ENCODE assay signal across 25 mouse cellular contexts in the genomic region with DNA sequence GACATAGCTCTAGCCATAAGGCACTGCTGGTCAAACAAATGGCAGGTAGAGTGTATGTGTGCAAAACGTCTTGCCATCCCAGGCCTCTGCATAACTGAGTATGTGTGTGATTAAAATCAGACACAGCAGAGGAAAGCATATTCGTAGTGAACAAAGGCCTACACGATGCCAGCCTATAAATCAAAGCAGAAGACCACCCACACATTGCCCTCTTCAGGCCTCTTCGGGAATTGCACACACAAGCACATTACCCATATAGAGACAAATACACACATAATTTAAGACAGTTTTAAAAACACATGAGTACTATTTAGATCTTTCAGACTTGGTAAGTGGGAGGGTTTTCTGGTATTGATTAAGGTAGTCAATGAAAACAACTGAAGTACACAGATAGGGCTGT.
DNase-seq lines count a peak whose midpoint lies in the region; ATAC-seq and TF ChIP-seq lines count a peak whose summit lies in the region.
"Had no signal": no experiment of that assay in that cellular context is flagged by ENCODE, and none has a peak within 500 bp of the region (broad histone marks: within the 10 kb centered on the region; RNA-seq: fewer than 3 reads in every experiment).

No protein-coding gene starts in this region.

- no peak for TF ChIP-seq POLR2A in heart, adult 2 months (IDR thresholded peaks at IDR 0.05; ENCODE audit: insufficient read depth, low read depth, low read length)
- TF ChIP-seq POLR2A in brain, embryonic 14.5 days (IDR thresholded peaks at IDR 0.05; ENCODE audit: borderline replicate concordance, extremely low read depth, insufficient read depth, insufficient read length, poor library complexity, severe bottlenecking): no peak

- TF ChIP-seq EP300 in heart, adult 2 months (IDR thresholded peaks at IDR 0.05; ENCODE audit: insufficient read depth, low read depth, low read length): no peak
- no peak for TF ChIP-seq EP300 in liver, embryonic 14.5 days (IDR thresholded peaks at IDR 0.05; ENCODE audit: low read depth)

- 92% methylated on average over 4 of the region's 4 CpGs for WGBS in heart, adult 2 months
- WGBS in liver, embryonic 14.5 days (ENCODE audit: insufficient replicate concordance): 66% methylated on average over 4 of the region's 4 CpGs
- 76% methylated on average over 4 of the region's 4 CpGs for WGBS in liver, embryonic 12.5 days (ENCODE audit: insufficient replicate concordance)

- H3K4me1 ChIP-seq in heart, adult 2 months (ENCODE audit: control insufficient read depth, insufficient read depth, low read length): no peaks in the 10 kb centered on the region; the same call in 1 of the 2 replicates
- H3K4me1 ChIP-seq in liver, embryonic 14.5 days (replicated peaks; ENCODE audit: control insufficient read depth in 2 of 2, insufficient read depth in 2 of 2, low read length in 1 of 2): no peaks in the 10 kb centered on the region
- H3K4me1 ChIP-seq in liver, embryonic 12.5 days: no peaks in the 10 kb centered on the region
- H3K4me1 ChIP-seq: kidney, embryonic 15.5 days had no signal

- no peak overlapping the region for H3K9ac ChIP-seq in heart, adult 2 months (ENCODE audit: low read depth, low read length)
- no peak overlapping the region for H3K9ac ChIP-seq in liver, embryonic 14.5 days (replicated peaks)
- no peak overlapping the region for H3K9ac ChIP-seq in liver, embryonic 12.5 days
- H3K9ac ChIP-seq: embryonic facial prominence, embryonic 13.5 days; hindbrain, embryonic 13.5 days; kidney, embryonic 15.5 days; midbrain, embryonic 15.5 days had no signal

- H3K79me2 ChIP-seq in heart, adult 2 months (replicated peaks; ENCODE audit: control insufficient read depth, insufficient read depth, low read length): peaks cover 7% of the 10 kb centered on the region

- H3K36me3 ChIP-seq in heart, adult 2 months (ENCODE audit: control insufficient read depth, insufficient read depth, low read length): no peaks in the 10 kb centered on the region
- no peaks in the 10 kb centered on the region for H3K36me3 ChIP-seq in liver, embryonic 14.5 days (replicated peaks; ENCODE audit: control insufficient read depth, insufficient read depth, low read depth)
- H3K36me3 ChIP-seq in liver, embryonic 12.5 days: no peaks in the 10 kb centered on the region
- H3K36me3 ChIP-seq: embryonic facial prominence, embryonic 13.5 days; hindbrain, embryonic 13.5 days; kidney, embryonic 15.5 days; midbrain, embryonic 15.5 days had no signal

- no peak for DNase-seq in heart, adult 2 months
- no peak for DNase-seq in heart, adult 8-10 months (ENCODE audit: low spot score)
- DNase-seq in liver, embryonic 14.5 days (ENCODE audit: low read depth in 3 of 3, low spot score in 3 of 3): no peak
- DNase-seq in ES-CJ7 (ENCODE audit: low read depth, low spot score): peak; percentile 44
- DNase-seq in brain, embryonic 14.5 days (ENCODE audit: low read depth): no peak
- DNase-seq in spleen, adult 18-20 months: no peak
- DNase-seq: adrenal gland, postnatal 14 days; cerebellum, adult 18-20 months; cerebellum, postnatal 10 days; gastrocnemius, postnatal 14 days; heart, postnatal 36 days; kidney, postnatal 36 days; layer of hippocampus, postnatal 36 days; liver; lung, postnatal 10 days; right cerebral cortex, adult 18-20 months had no signal

- no peak overlapping the region for H3K4me3 ChIP-seq in heart, adult 2 months
- no peak overlapping the region for H3K4me3 ChIP-seq in liver, embryonic 14.5 days (ENCODE audit: insufficient read depth in 1 of 2, low read depth in 2 of 2, low read length in 2 of 2)
- H3K4me3 ChIP-seq in liver, embryonic 12.5 days: no peak overlapping the region
- H3K4me3 ChIP-seq: embryonic facial prominence, embryonic 13.5 days; forebrain, embryonic 10.5 days; hindbrain, embryonic 13.5 days; kidney, embryonic 15.5 days; midbrain, embryonic 15.5 days had no signal

- ATAC-seq in liver, embryonic 14.5 days (ENCODE audit: insufficient read depth): no peak
- ATAC-seq in liver, embryonic 12.5 days: no peak
- ATAC-seq: forebrain, embryonic 16.5 days; intestine, postnatal 0 days; midbrain, embryonic 15.5 days had no signal

- no peaks in the 10 kb centered on the region for H3K9me3 ChIP-seq in liver, embryonic 14.5 days (ENCODE audit: control insufficient read depth, low read length)
- H3K9me3 ChIP-seq in liver, embryonic 12.5 days (replicated peaks): 0 out of 2 replicates have a peak, but pooled peaks cover 3% of the 10 kb centered on the region
- H3K9me3 ChIP-seq: embryonic facial prominence, embryonic 13.5 days; hindbrain, embryonic 13.5 days; kidney, embryonic 15.5 days; midbrain, embryonic 15.5 days had no signal

- no peaks in the 10 kb centered on the region for H3K27me3 ChIP-seq in heart, adult 2 months (ENCODE audit: control insufficient read depth, insufficient read depth, low read length)
- H3K27me3 ChIP-seq in liver, embryonic 14.5 days (ENCODE audit: control insufficient read depth, insufficient read depth, low read length): no peaks in the 10 kb centered on the region
- no peaks in the 10 kb centered on the region for H3K27me3 ChIP-seq in liver, embryonic 12.5 days (replicated peaks)
- H3K27me3 ChIP-seq: embryonic facial prominence, embryonic 13.5 days; hindbrain, embryonic 13.5 days; kidney, embryonic 15.5 days; midbrain, embryonic 15.5 days had no signal

- no peak overlapping the region for H3K27ac ChIP-seq in heart, adult 2 months
- H3K27ac ChIP-seq in liver, embryonic 14.5 days: no peak overlapping the region
- no peak overlapping the region for H3K27ac ChIP-seq in liver, embryonic 12.5 days
- H3K27ac ChIP-seq: embryonic facial prominence, embryonic 13.5 days; forebrain, embryonic 10.5 days; hindbrain, embryonic 13.5 days; kidney, embryonic 15.5 days; midbrain, embryonic 15.5 days had no signal

- no peak overlapping the region for H3K4me2 ChIP-seq in liver, embryonic 14.5 days (ENCODE audit: low read depth)
- no peak overlapping the region for H3K4me2 ChIP-seq in liver, embryonic 12.5 days
- H3K4me2 ChIP-seq: embryonic facial prominence, embryonic 13.5 days; heart, embryonic 11.5 days; hindbrain, embryonic 13.5 days; kidney, embryonic 15.5 days; midbrain, embryonic 15.5 days had no signal

- intact Hi-C loops in heart, adult 2 months (cut with DNase I): no loop called here

- TF ChIP-seq CTCF in heart, adult 2 months (IDR thresholded peaks at IDR 0.05): peak; percentile 40
- 0 out of 2 replicates have a peak, but pooled peaks have one; percentile 13 for TF ChIP-seq CTCF in liver, embryonic 14.5 days (IDR thresholded peaks at IDR 0.05; ENCODE audit: low read depth)
- peak; percentile 8; the same call in 1 of the 2 replicates for TF ChIP-seq CTCF in brain, embryonic 14.5 days (IDR thresholded peaks at IDR 0.05; ENCODE audit: borderline replicate concordance, extremely low read depth, insufficient read depth, insufficient read length)
